Mouse (Mus musculus) heart, embryonic 13.5 days (tissue): ENCODE data around the gene Mrps23. TPM values are rescaled to one million over a fixed set of nuclear protein-coding genes. Genes with fewer than 3 reads are reported as not detected.

Source experiments
- ATAC-seq: fragments of 200-750 bp; cut with Nextera tagmentation; 2 replicates; pipeline ENCODE4 v1.8.0; 2017; ENCODE audit warnings: moderate TSS enrichment; ENCODE audit not compliant: insufficient number of reproducible peaks, low FRiP score, low TSS enrichment; ENCODE audit errors: extremely low read depth
- H3K27ac ChIP-seq: fragments of 300-500 bp; sonication (generic); replicated peaks from 2 replicates; pipeline ENCODE4 v1.5.1; 2015; ENCODE audit warnings: moderate library complexity, mild to moderate bottlenecking, inconsistent platforms
- H3K27me3 ChIP-seq: fragments of 300-500 bp; sonication (generic); replicated peaks from 2 replicates; pipeline ENCODE4 v1.6.1; 2015; ENCODE audit warnings: mild to moderate bottlenecking, inconsistent platforms
- H3K36me3 ChIP-seq: fragments of 300-500 bp; sonication (generic); 2 replicates; pipeline ENCODE4 v1.6.1; 2015; ENCODE audit warnings: mild to moderate bottlenecking, inconsistent platforms
- H3K4me1 ChIP-seq: fragments of 300-500 bp; sonication (generic); 2 replicates; pipeline ENCODE4 v1.6.1; 2015; ENCODE audit warnings: inconsistent platforms
- H3K4me2 ChIP-seq: fragments of 300-500 bp; sonication (generic); 2 replicates; pipeline ENCODE4 v1.6.1; 2015; ENCODE audit warnings: inconsistent platforms, mild to moderate bottlenecking, moderate library complexity
- H3K4me3 ChIP-seq: fragments of 300-500 bp; sonication (generic); 2 replicates; pipeline ENCODE4 v1.5.1; 2015; ENCODE audit warnings: moderate library complexity, mild to moderate bottlenecking, inconsistent platforms
- H3K9ac ChIP-seq: fragments of 300-500 bp; sonication (generic); 2 replicates; pipeline ENCODE4 v1.6.1; 2015; ENCODE audit warnings: inconsistent platforms, mild to moderate bottlenecking, moderate library complexity
- H3K9me3 ChIP-seq: fragments of 300-500 bp; sonication (generic); 2 replicates; pipeline ENCODE4 v1.6.1; 2016; ENCODE audit warnings: inconsistent platforms
- WGBS: fragments of 180-500 bp; shearing (Covaris S2); methylation state at CpG from one replicate; pipeline ENCODE4 v1.1.7; 2015; ENCODE audit warnings: mixed read lengths; 5-methylcytosine and 5-hydroxymethylcytosine counted together
- polyA plus RNA-seq: library from polyadenylated mRNA; unstranded; fragments of >200 nt; fragmentation: Nextera tagmentation; extraction: Ambion mirVana; gene quantifications from 2 replicates; pipeline ENCODE4 v1.2.1, GENCODE M21; 2015

Gene Mrps23
- 76.0 and 82.1 TPM in 2 replicates for polyA plus RNA-seq

GRCm38 (mm10) chr11:88203712-88204532 is at the start of gene Mrps23:
Gene Mrps23, plus strand, starts transcription at chr11:88204388.
- peak; percentile 78 for ATAC-seq
- WGBS = under 1% methylated on average over 51 of the region's 51 CpGs
- Histone ChIP-seq H3K9me3 (no peaks in the 10 kb centered on the region), H3K4me2 (peak within 1 kb of the TSS; percentile 91), H3K4me3 (peak within 1 kb of the TSS; percentile 95), H3K27ac (peak within 1 kb of the TSS; percentile 94), H3K27me3 (no peaks in the 10 kb centered on the region), H3K36me3 (peaks cover 32% of the 10 kb centered on the region), H3K4me1 (peaks cover 70% of the 10 kb centered on the region), H3K9ac (peak within 1 kb of the TSS; percentile 93)

- no peak for ATAC-seq
Measured at GRCm38 (mm10) chr11:88154500-88154899, 49.7 kb upstream of the Mrps23 start.

GRCm38 (mm10) chr11:88155451-88155850 is 48.7 kb upstream of the Mrps23 start:
- Histone ChIP-seq H3K9me3 (no peaks in the 10 kb centered on the region), H3K4me1 (peaks cover 95% of the 10 kb centered on the region), H3K27me3 (no peaks in the 10 kb centered on the region), H3K4me3 (no peak overlapping the region), H3K36me3 (no peaks in the 10 kb centered on the region), H3K4me2 (no peak overlapping the region), H3K27ac (peak overlapping the region; percentile 78), H3K9ac (peak overlapping the region; percentile 38)
- WGBS = 61% methylated on average over 3 of the region's 3 CpGs
- ATAC-seq = no peak

More at GRCm38 (mm10) chr11:88154500-88154899, 49.7 kb upstream of the Mrps23 start:
- H3K36me3 ChIP-seq = no peaks in the 10 kb centered on the region
- peak overlapping the region; percentile 58 for H3K9ac ChIP-seq
- WGBS = 51% methylated on average over 8 of the region's 8 CpGs
- peak overlapping the region; percentile 78 for H3K27ac ChIP-seq
- H3K4me2 ChIP-seq = no peak overlapping the region
- H3K4me3 ChIP-seq = no peak overlapping the region
- H3K4me1 ChIP-seq = peaks cover 85% of the 10 kb centered on the region
- H3K27me3 ChIP-seq = no peaks in the 10 kb centered on the region
- H3K9me3 ChIP-seq = no peaks in the 10 kb centered on the region

GRCm38 (mm10) chr11:88155998-88156397 is 48.2 kb upstream of the Mrps23 start:
- Histone ChIP-seq H3K9ac (peak overlapping the region; percentile 38), H3K9me3 (no peaks in the 10 kb centered on the region), H3K4me1 (peaks cover 98% of the 10 kb centered on the region), H3K4me3 (no peak overlapping the region), H3K27me3 (no peaks in the 10 kb centered on the region), H3K27ac (peak overlapping the region; percentile 78), H3K4me2 (no peak overlapping the region), H3K36me3 (no peaks in the 10 kb centered on the region)
- 42% methylated on average over 8 of the region's 8 CpGs for WGBS
- ATAC-seq = no peak

GRCm38 (mm10) chr11:88156403-88156802 is 47.8 kb upstream of the Mrps23 start:
- Histone ChIP-seq H3K9me3 (no peaks in the 10 kb centered on the region), H3K4me2 (no peak overlapping the region), H3K4me3 (no peak overlapping the region), H3K27me3 (no peaks in the 10 kb centered on the region), H3K27ac (peak overlapping the region; percentile 78), H3K36me3 (no peaks in the 10 kb centered on the region), H3K9ac (peak overlapping the region; percentile 38), H3K4me1 (peaks cover 96% of the 10 kb centered on the region)
- no peak for ATAC-seq
- 39% methylated on average over 2 of the region's 2 CpGs for WGBS

GRCm38 (mm10) chr11:88158842-88159246 is 45.3 kb upstream of the Mrps23 start:
- Histone ChIP-seq H3K9ac (peak overlapping the region; percentile 65), H3K4me3 (no peak overlapping the region), H3K36me3 (no peaks in the 10 kb centered on the region), H3K4me2 (peak overlapping the region; percentile 43), H3K9me3 (no peaks in the 10 kb centered on the region), H3K27me3 (no peaks in the 10 kb centered on the region), H3K27ac (peak overlapping the region; percentile 98), H3K4me1 (peaks cover 88% of the 10 kb centered on the region)
- ATAC-seq = peak; percentile 29
- WGBS = 30% methylated on average over 5 of the region's 5 CpGs

- H3K4me3 ChIP-seq = 0 out of 2 replicates have a peak overlapping the region, but pooled peaks have one; percentile 2
- peaks cover 86% of the 10 kb centered on the region for H3K4me1 ChIP-seq
- no peaks in the 10 kb centered on the region for H3K27me3 ChIP-seq
- peak overlapping the region; percentile 98 for H3K27ac ChIP-seq
- H3K36me3 ChIP-seq = no peaks in the 10 kb centered on the region
- H3K9ac ChIP-seq = peak overlapping the region; percentile 65
- peak overlapping the region; percentile 43 for H3K4me2 ChIP-seq
- H3K9me3 ChIP-seq = no peaks in the 10 kb centered on the region
- 47% methylated on average over 11 of the region's 11 CpGs for WGBS
- no peak for ATAC-seq
Measured at GRCm38 (mm10) chr11:88159389-88159788, 44.8 kb upstream of the Mrps23 start.

- H3K4me3 ChIP-seq = peak overlapping the region; percentile 53; the same call in 1 of the 2 replicates
- peak overlapping the region; percentile 98 for H3K27ac ChIP-seq
- H3K27me3 ChIP-seq = no peaks in the 10 kb centered on the region
- ATAC-seq = no peak
- H3K9ac ChIP-seq = peak overlapping the region; percentile 86
- H3K36me3 ChIP-seq = no peaks in the 10 kb centered on the region
- 60% methylated on average over 5 of the region's 5 CpGs for WGBS
- H3K4me1 ChIP-seq = peaks cover 86% of the 10 kb centered on the region
- H3K9me3 ChIP-seq = no peaks in the 10 kb centered on the region
- peak overlapping the region; percentile 92 for H3K4me2 ChIP-seq
Measured at GRCm38 (mm10) chr11:88160316-88160715, 43.9 kb upstream of the Mrps23 start.

- WGBS = under 1% methylated on average over 22 of the region's 33 CpGs
- H3K9ac ChIP-seq = peak overlapping the region; percentile 86
Measured at GRCm38 (mm10) chr11:88161051-88161581, 43.1 kb upstream of the Mrps23 start.

GRCm38 (mm10) chr11:88161651-88162362 is 42.4 kb upstream of the Mrps23 start:
- peak overlapping the region; percentile 53 for H3K4me3 ChIP-seq
- H3K9ac ChIP-seq = peak overlapping the region; percentile 86
- peak; percentile 61 for ATAC-seq
- peaks cover 85% of the 10 kb centered on the region for H3K4me1 ChIP-seq
- no peaks in the 10 kb centered on the region for H3K9me3 ChIP-seq
- H3K4me2 ChIP-seq = peak overlapping the region; percentile 92
- no peaks in the 10 kb centered on the region for H3K36me3 ChIP-seq
- H3K27me3 ChIP-seq = no peaks in the 10 kb centered on the region
- WGBS = under 1% methylated on average over 15 of the region's 15 CpGs
- H3K27ac ChIP-seq = peak overlapping the region; percentile 98

More at GRCm38 (mm10) chr11:88161051-88161581, 43.1 kb upstream of the Mrps23 start:
- Histone ChIP-seq H3K4me3 (peak overlapping the region; percentile 53), H3K4me2 (peak overlapping the region; percentile 92), H3K4me1 (peaks cover 86% of the 10 kb centered on the region), H3K27ac (peak overlapping the region; percentile 98), H3K9me3 (no peaks in the 10 kb centered on the region), H3K27me3 (no peaks in the 10 kb centered on the region), H3K36me3 (no peaks in the 10 kb centered on the region)
- ATAC-seq = peak; percentile 45

GRCm38 (mm10) chr11:88162740-88163139 is 41.4 kb upstream of the Mrps23 start:
- ATAC-seq = no peak
- Histone ChIP-seq H3K9ac (peak overlapping the region; percentile 55; the same call in 1 of the 2 replicates), H3K36me3 (no peaks in the 10 kb centered on the region), H3K27ac (0 out of 2 replicates have a peak overlapping the region, but pooled peaks have one; percentile 7), H3K9me3 (no peaks in the 10 kb centered on the region), H3K4me1 (peaks cover 78% of the 10 kb centered on the region), H3K4me3 (no peak overlapping the region), H3K27me3 (no peaks in the 10 kb centered on the region), H3K4me2 (no peak overlapping the region)
- WGBS = 55% methylated on average over 4 of the region's 4 CpGs
